Mouse (Mus musculus) MEL-GATA-1-ER (cell line): Measurements from ENCODE around the gene Myadm.
"Not testable (repeated sequence)": the region's sequence is repeated elsewhere in the genome, so short reads cannot be mapped to it uniquely, and the experiment has no call there.

ENCODE experiments used
- DNase-seq: peaks from one replicate; pipeline ENCODE4 v3.0.0-alpha.2; 2012; ENCODE audit warnings: low read depth; ENCODE audit errors: extremely low read depth

The Myadm gene

GRCm38 (mm10) chr7:3290257-3291033 lies 1.6 kb downstream of the Myadm start:
- peak; percentile 89 for DNase-seq

GRCm38 (mm10) chr7:3291197-3291596 lies 2.3 kb downstream of the Myadm start:
- no peak for DNase-seq

- no peak for DNase-seq
Measured at GRCm38 (mm10) chr7:3291764-3292163, 2.9 kb downstream of the Myadm start.

GRCm38 (mm10) chr7:3292271-3292670 lies 3.4 kb downstream of the Myadm start:
- DNase-seq: not testable (repeated sequence)

- DNase-seq: peak; percentile 77
Measured at GRCm38 (mm10) chr7:3292791-3293190, 3.9 kb downstream of the Myadm start.

GRCm38 (mm10) chr7:3294794-3295193 lies 5.9 kb downstream of the Myadm start:
- DNase-seq: no peak

- peak; percentile 89 for DNase-seq
Measured at GRCm38 (mm10) chr7:3295321-3296110, 6.6 kb downstream of the Myadm start.

GRCm38 (mm10) chr7:3296711-3297110 lies 7.8 kb downstream of the Myadm start:
- DNase-seq: no peak

GRCm38 (mm10) chr7:3299941-3300617 lies 11.2 kb downstream of the Myadm start:
- no peak for DNase-seq

- DNase-seq: no peak
Measured at GRCm38 (mm10) chr7:3300891-3301627, 12.2 kb downstream of the Myadm start.

GRCm38 (mm10) chr7:3301628-3302555 lies 13.0 kb downstream of the Myadm start:
- no peak for DNase-seq

GRCm38 (mm10) chr7:3302556-3303275 lies 13.8 kb downstream of the Myadm start:
- no peak for DNase-seq

GRCm38 (mm10) chr7:3303276-3303781 lies 14.4 kb downstream of the Myadm start:
- no peak for DNase-seq

- DNase-seq: no peak
Measured at GRCm38 (mm10) chr7:3303789-3304188, 14.9 kb downstream of the Myadm start.

GRCm38 (mm10) chr7:3304298-3304697 lies 15.4 kb downstream of the Myadm start:
- no peak for DNase-seq

- DNase-seq: no peak
Measured at GRCm38 (mm10) chr7:3306400-3306799, 17.5 kb downstream of the Myadm start.

- no peak for DNase-seq
Measured at GRCm38 (mm10) chr7:3308646-3309045, 19.8 kb downstream of the Myadm start.

- no peak for DNase-seq
Measured at GRCm38 (mm10) chr7:3310233-3310632, 21.4 kb downstream of the Myadm start.

- DNase-seq: no peak
Measured at GRCm38 (mm10) chr7:3313571-3313970, 24.7 kb downstream of the Myadm start.
